In the genomic region with DNA sequence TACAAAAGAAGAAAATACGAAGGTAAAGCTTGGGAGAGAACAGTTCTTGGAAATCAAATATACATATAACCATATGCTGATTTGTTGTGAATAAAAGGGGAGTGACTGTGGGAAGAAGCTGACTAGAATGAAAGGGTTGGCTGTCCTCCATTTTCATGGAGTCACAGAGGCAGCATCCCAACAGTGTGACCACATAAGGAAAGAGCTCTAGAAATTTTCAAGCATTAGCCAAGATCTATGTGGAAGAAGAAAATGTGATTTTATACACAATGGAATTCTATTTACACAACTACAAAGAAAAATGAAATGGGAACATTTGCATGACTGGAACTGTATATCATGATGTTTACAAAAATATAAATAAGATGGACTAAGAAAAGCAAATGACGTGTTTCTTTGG, we compare ENCODE assay signal across 18 mouse cellular contexts.
"Had no signal": no experiment of that assay in that cellular context is flagged by ENCODE, and none has a peak within 500 bp of the region (broad histone marks: within the 10 kb centered on the region; RNA-seq: fewer than 3 reads in every experiment).

No protein-coding gene starts in this region.

- H3K9me3 ChIP-seq: liver, embryonic 12.5 days; midbrain, embryonic 10.5 days; midbrain, embryonic 12.5 days; neural tube, embryonic 13.5 days; neural tube, embryonic 15.5 days had no signal

- H3K4me2 ChIP-seq: liver, embryonic 12.5 days; midbrain, embryonic 12.5 days; neural tube, embryonic 13.5 days; neural tube, embryonic 15.5 days had no signal

- ATAC-seq: liver, embryonic 12.5 days; midbrain, embryonic 16.5 days had no signal

- H3K27me3 ChIP-seq: liver, embryonic 12.5 days; midbrain, embryonic 12.5 days; neural tube, embryonic 13.5 days; neural tube, embryonic 15.5 days had no signal

- DNase-seq: lung, postnatal 14 days; midbrain, embryonic 14.5 days; retina, postnatal 1 day; right cerebral cortex, adult 18-20 months; right cerebral cortex, postnatal 25 days; right cerebral cortex, postnatal 4 days; spleen, adult 18-20 months; thymus, adult 18-20 months; thymus, postnatal 14 days; thymus, postnatal 36 days had no signal

- H3K27ac ChIP-seq: liver, embryonic 12.5 days; liver, embryonic 14.5 days; midbrain, embryonic 10.5 days; midbrain, embryonic 12.5 days; neural tube, embryonic 13.5 days; neural tube, embryonic 15.5 days had no signal

- H3K36me3 ChIP-seq: liver, embryonic 12.5 days; midbrain, embryonic 10.5 days; midbrain, embryonic 12.5 days; neural tube, embryonic 13.5 days; neural tube, embryonic 15.5 days had no signal

- H3K4me1 ChIP-seq: liver, embryonic 12.5 days; midbrain, embryonic 10.5 days; midbrain, embryonic 12.5 days; neural tube, embryonic 13.5 days; neural tube, embryonic 15.5 days had no signal

- H3K9ac ChIP-seq: liver, embryonic 12.5 days; liver, embryonic 14.5 days; midbrain, embryonic 12.5 days; neural tube, embryonic 13.5 days; neural tube, embryonic 15.5 days had no signal

- H3K4me3 ChIP-seq: liver, embryonic 12.5 days; midbrain, embryonic 10.5 days; midbrain, embryonic 12.5 days; myocyte; neural tube, embryonic 13.5 days; neural tube, embryonic 15.5 days had no signal
